Mouse (Mus musculus) inflammation-experienced regulatory T-cells, adult 6 months (primary cell): ENCODE measurements around the gene Cdkl2. TPM values are rescaled to one million over a fixed set of nuclear protein-coding genes. Genes with fewer than 3 reads are reported as not detected.

Experiments used
- ATAC-seq: one replicate; pipeline ENCODE4 v1.8.0; 2017
- polyA plus RNA-seq, 3 experiments: library from polyadenylated mRNA; unstranded; fragments of 100-300 nt; shearing (Covaris generic); gene quantifications; one replicate each; pipeline ENCODE4 v1.2.1; 2017

The Cdkl2 gene
- 1 to 10 TPM; 1.6 to 3.8 (median 3.6) TPM for polyA plus RNA-seq

- no peak for ATAC-seq
Observed at GRCm38 (mm10) chr5:92043783-92044182, at the start of gene Cdkl2. Gene Cdkl2, minus strand, starts transcription at chr5:92043883.

- no peak for ATAC-seq
Observed at GRCm38 (mm10) chr5:92087469-92087868, 43.8 kb upstream of the Cdkl2 start.

GRCm38 (mm10) chr5:92085821-92086550, 42.3 kb upstream of the Cdkl2 start:
- ATAC-seq = no peak

DNA sequence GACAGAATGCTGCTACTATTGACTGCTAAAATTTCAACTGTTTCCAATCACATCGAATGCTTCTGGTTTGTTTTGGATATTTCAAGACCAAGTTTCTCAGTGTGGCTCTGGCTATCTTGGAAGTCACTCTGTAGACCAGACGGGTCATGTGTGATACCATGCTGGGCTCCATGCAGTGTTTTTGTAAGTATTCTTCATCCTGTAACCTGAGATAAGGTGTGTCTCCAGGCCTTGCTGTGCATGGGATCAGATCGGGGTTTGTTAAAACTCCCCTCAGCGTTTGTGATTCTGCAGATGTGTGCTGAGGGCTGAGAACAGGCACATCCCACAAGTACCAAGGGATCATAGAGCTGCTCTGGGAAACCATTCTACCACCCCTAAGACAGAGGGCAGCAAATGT, 41.6 kb upstream of the Cdkl2 start:
- ATAC-seq = no peak

- peak; percentile 92 for ATAC-seq
Observed at GRCm38 (mm10) chr5:92083417-92084038, 39.8 kb upstream of the Cdkl2 start, which contains the start of gene G3bp2. Gene G3bp2, minus strand, starts transcription at chr5:92083719.

DNA sequence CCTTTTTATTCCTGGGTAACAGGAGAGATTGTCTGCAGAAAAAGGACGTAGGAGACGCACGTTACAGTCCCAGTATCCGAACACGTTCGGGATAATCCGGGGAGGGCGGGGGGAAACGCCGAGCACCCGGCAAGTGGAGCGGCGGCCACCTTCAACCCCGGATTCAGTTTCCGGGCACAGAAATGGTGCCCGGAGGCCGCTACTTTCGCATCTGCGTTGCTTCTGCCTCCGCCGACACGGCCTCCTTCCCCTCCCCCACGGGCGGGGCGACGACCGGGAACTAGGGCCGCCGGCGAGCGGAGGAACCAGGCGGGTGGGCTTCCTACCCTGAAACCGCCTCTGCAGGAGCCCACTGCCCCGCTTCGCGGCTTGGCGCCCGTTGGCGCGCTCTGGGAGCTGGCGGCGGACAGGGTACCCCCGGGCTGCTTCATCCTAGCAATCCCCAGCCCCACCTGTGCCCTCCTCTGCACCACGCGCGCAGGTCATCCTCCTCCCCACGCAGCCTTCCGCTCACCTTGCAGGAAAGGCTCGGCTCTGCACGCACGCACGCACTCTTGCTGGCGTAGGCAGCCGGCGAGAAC, 39.2 kb upstream of the Cdkl2 start:
- peak; percentile 27 for ATAC-seq

- ATAC-seq = no peak
Observed at GRCm38 (mm10) chr5:92081326-92081725, 37.6 kb upstream of the Cdkl2 start.

- ATAC-seq = no peak
Observed at GRCm38 (mm10) chr5:92080400-92080799, 36.7 kb upstream of the Cdkl2 start.

DNA sequence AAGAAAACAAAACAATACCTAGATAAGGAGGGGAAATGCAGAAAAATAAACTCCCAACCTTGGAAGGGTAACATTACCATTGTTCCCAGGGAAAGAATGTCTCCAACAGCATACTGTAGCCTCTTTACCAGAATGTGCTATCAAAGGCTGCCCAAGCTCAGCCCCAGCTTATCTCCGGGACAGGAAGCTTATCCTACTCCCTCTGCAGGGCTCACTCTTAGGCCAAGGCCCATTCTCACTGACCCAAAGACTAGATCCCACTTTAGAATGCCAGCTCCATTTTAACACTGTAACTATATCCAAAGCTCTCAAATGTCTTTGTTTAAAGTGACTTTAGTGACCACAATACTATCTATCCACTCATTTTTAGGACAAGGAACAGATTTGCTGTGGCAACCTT, 35.6 kb upstream of the Cdkl2 start:
- ATAC-seq = no peak

DNA sequence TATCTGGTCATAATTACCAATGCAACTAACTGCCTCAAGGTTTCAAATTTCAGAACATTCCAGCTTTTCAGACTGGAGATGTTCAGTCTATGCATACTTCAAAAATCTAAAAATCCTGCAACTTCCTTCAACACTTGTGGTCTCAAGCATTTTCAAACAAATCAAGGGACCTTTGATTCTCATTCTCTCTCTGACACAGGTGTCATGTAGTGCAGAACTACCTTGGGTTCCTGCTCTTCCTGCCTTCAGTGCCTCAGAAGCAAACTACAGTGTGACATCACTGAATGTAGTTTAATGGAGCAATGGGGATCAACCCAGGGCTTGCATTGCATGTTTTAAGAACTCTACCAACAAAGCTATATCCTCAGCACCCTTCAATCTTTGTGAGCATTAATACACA, 35.1 kb upstream of the Cdkl2 start:
- ATAC-seq = no peak

DNA sequence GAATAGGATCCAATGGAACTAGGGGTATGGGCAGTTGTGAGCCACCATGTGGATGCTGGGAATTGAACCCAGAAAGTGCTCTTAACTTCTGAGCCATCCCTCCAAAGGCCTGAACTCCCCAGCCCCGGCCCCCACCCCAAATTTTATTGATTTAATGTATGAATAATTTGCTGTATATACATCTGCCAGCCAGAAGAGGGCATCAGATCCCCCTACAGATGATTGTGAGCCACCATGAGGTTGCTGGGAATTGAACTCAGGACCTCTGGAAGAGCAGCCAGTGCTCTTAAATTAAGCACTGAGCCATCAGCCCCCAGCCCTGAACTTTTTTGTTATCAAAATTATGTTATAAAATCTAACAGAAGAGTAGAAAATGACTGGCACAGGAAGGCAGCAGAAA, 32.6 kb upstream of the Cdkl2 start:
- no peak for ATAC-seq

DNA sequence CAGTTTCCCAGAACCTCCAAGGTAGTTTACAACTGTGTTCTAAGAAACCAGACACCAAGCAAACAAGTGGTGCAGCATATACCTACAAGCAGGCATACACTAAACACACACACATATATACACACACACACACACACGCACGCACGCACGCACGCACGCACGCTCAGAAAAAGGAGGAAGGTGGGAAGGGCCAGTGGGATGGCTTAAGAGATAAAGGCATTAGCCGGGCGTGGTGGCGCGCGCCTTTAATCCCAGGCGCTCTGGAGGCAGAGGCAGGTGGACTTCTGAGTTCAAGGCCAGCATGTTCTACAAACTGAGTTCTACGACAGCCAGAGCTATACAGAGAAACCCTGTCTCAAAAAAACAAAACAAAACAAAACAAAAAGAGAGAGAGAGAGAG, 30.4 kb upstream of the Cdkl2 start:
- ATAC-seq = no peak

- ATAC-seq = no peak
Observed at GRCm38 (mm10) chr5:92063192-92063591, 19.5 kb upstream of the Cdkl2 start.

- ATAC-seq = no peak
Observed at GRCm38 (mm10) chr5:92052866-92053265, 9.2 kb upstream of the Cdkl2 start.

GRCm38 (mm10) chr5:92050419-92050818, 6.7 kb upstream of the Cdkl2 start:
- no peak for ATAC-seq

DNA sequence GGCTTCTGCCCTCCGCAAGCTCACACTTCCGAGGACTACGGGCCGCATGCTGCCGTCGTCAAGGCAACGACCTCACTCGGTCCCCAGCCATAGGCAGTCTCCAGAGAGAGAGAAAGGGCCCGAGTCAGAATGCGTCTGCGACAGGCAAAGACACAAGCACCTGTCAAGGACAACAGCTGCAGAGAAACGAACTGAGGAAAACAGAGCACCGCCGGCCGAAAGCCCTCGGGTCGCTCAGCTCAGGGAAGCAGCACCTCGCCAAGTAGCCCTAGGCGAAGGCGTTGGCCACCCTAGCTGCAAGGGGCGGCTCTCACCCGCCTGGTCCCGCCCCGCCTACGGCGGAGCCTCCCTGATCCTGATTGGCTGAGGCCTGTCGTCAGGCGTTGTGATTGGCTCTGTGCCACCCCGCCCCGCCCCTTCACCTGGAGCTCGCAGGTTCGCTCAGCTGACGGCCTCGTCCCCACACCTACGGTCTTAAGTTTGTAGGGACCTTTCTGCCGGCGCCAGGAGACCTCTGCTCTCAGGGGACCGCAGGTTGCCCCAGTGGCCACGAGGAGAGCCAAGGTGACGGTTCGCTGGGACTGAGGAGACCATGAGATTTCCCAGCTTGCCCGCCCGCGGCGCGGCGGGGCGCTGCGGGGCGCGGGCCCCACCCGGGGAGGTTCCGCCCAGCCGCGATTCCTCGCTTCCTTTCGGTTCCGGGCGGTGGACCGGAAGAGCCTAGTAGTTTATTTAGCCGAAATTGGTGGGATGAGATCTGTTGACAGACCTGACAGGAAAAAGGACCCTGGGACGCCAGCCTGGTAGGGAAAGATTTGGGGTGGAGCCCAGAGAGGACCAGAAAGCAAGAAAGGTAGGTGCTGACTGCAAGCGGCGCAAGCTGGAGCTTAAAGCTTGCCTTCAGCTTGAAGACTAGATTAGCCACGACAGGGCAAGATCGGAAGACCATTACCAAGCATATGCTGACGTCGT, 1.0 kb downstream of the Cdkl2 start:
- ATAC-seq = peak; percentile 96

DNA sequence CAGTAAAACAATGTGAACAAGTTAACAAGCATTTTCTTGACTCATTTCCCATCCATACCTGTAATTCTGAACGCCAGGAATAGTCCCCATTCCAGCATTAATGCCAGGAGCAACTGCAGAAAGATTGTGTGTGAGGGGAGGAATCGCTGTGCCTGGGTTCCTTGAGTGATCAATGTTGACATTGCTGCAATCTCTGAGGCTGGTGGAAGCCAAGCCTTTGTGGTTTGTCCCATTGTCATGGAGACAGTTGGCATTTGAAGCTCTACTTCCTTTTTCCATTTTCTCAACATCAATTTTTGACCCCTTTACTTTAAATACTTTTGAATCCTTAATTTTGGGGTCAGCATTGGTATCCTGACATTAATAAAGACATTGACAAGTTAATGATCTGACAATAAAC, 23.7 kb downstream of the Cdkl2 start:
- ATAC-seq = no peak

- ATAC-seq = no peak
Observed at GRCm38 (mm10) chr5:92011756-92012155, 31.9 kb downstream of the Cdkl2 start.

DNA sequence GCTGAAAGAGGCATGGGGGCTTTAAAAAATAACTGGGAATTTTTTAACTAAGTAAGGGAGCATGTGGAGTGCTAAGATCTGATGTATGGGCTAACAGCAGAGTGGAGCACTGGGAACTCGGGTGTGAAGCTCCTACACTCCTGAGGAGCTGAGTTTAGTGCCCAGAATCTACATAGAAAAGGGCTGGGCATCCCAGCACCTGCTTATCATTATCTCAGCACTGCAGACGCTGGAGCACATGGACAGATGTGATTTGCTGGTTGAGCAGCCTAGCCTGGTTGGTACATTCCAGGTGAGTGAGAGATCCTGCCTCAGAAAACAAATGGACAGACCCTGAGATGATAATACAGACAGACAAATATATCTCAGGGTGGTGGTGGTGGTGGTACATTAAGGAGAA, 33.9 kb downstream of the Cdkl2 start:
- ATAC-seq = no peak

DNA sequence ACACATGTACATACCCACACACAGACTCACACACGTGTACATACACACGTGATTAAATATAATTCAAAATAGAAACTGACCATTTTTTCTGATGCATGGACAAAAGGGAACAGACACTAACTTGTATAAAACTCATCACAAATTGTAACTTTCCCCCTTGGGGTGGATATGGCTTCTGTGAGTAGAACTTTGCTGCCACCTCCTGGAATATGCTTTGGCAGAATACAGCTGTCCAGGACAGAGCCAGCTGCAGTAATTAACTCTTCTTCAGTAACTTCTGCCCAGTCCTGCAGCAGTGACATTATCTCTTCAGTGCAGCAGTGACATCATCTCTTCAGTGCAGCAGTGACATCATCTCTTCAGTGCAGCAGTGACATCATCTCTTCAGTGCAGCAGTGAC, 40.7 kb downstream of the Cdkl2 start:
- no peak for ATAC-seq

DNA sequence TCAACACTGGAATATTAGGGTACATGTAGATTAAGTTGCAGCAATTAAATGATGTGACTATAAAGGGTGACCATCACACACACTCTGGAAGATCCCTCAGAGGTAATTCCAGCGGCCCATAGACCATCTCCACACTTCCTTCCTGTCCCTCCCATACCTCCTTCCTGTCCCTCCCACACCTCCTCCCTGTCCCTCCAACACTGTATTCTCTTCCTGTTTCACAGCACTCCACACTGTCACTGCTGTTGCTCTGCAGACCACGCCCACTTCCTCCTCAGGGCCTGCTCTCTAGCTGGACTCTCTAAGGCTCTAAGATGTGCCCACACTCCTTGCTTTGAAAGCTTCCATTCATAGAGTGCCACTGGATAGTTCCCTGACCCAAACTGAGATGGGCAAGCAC, 42.9 kb downstream of the Cdkl2 start:
- peak; percentile 91 for ATAC-seq

- ATAC-seq = no peak
Observed at GRCm38 (mm10) chr5:91994546-91994945, 49.1 kb downstream of the Cdkl2 start.

- no peak for ATAC-seq
Observed at GRCm38 (mm10) chr5:91993061-91993460, 50.6 kb downstream of the Cdkl2 start.
